Mouse (Mus musculus): ENCODE results near the gene Ephb1. TPM values are rescaled to one million over a fixed set of nuclear protein-coding genes. Genes with fewer than 3 reads are reported as not detected.

Gene Ephb1
- polyA plus RNA-seq, 1 experiment from 2014 or later = 5.1 TPM

DNA sequence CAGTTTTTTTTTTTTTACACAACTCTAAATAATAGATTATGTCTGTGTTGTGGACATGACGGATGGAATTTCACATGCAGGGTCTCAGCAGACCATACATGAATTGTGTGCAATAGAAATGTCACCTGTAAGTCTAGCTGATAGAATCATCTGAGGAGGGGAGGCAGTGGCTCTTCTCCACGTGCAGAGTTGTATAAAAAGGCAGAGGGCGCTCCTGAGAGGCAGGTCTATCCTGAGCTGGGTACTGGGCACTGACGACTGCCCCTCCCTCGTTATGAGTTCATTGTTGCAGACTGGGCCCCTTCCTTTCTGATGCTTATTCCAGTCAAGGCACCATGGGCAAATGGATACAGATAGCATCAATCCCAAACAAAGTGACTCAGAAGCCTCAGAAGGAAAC lies 318.4 kb downstream of the Ephb1 start:
- H3K27me3 ChIP-seq (replicated peaks; ENCODE audit: control insufficient read depth, insufficient read depth, low read length) = no peaks in the 10 kb centered on the region
- H3K4me3 ChIP-seq (ENCODE audit: low read length) = no peak overlapping the region
- no peak for ATAC-seq
- H3K9ac ChIP-seq (ENCODE audit: low read depth, low read length) = no peak overlapping the region
- no peaks in the 10 kb centered on the region for H3K36me3 ChIP-seq (ENCODE audit: control insufficient read depth, insufficient read depth, low read length)
- WGBS = 65% methylated on average over 5 of the region's 5 CpGs
- H3K27ac ChIP-seq (ENCODE audit: low read length) = no peak overlapping the region
- no peaks in the 10 kb centered on the region for H3K9me3 ChIP-seq (ENCODE audit: control insufficient read depth, low read length)
- no peak overlapping the region for H3K4me2 ChIP-seq (ENCODE audit: low read depth, low read length)
- no peaks in the 10 kb centered on the region for H3K4me1 ChIP-seq (ENCODE audit: control insufficient read depth, insufficient read depth, low read length)

DNA sequence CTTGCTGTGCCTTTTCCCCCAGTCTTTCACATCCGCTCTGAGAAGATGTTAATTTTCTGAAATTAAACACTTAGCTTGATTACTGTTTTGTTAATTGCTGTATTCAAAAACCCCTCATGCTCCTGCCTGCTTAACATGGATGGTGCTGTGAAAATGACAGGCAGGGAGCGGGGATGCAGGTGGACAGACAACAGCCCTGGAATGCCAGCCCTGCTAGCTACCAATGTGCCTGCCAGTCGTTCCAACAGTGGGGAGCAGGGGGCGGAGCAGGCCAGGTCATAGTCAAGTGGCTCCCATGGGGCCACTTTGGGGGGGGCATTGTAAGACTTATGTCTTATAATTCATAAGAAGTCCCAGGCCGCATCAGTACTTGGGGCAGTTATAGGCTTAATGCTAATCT lies 321.3 kb downstream of the Ephb1 start:
- Histone ChIP-seq H3K4me2 (ENCODE audit: low read depth, low read length) (no peak overlapping the region), H3K4me3 (ENCODE audit: low read length) (no peak overlapping the region), H3K27me3 (replicated peaks; ENCODE audit: control insufficient read depth, insufficient read depth, low read length) (no peaks in the 10 kb centered on the region), H3K36me3 (ENCODE audit: control insufficient read depth, insufficient read depth, low read length) (no peaks in the 10 kb centered on the region), H3K9ac (ENCODE audit: low read depth, low read length) (no peak overlapping the region), H3K9me3 (ENCODE audit: control insufficient read depth, low read length) (no peaks in the 10 kb centered on the region), H3K27ac (ENCODE audit: low read length) (no peak overlapping the region), H3K4me1 (ENCODE audit: control insufficient read depth, insufficient read depth, low read length) (no peaks in the 10 kb centered on the region)
- ATAC-seq = no peak
- 80% methylated on average over 5 of the region's 5 CpGs for WGBS

DNA sequence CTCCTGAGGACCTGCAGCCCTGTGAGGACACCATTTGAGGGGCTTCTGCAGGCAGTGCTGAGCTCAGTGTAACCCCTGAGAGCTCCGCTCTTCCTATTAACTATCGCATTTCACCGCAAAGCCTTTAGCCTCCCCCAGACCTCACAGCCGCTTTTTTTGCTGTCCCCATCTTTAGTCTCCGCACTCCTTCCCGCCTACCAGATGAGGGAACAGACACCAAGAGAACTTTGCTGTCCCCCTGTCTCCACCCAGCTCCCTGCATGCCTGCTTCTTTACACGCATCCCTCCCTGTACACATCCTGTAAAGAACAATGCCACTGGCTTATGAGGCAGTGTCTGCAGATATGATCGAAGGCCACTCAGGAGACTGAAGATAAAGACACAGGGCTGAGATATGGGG lies 322.1 kb downstream of the Ephb1 start:
- H3K27ac ChIP-seq (ENCODE audit: low read length) = no peak overlapping the region
- H3K27me3 ChIP-seq (replicated peaks; ENCODE audit: control insufficient read depth, insufficient read depth, low read length) = no peaks in the 10 kb centered on the region
- H3K9me3 ChIP-seq (ENCODE audit: control insufficient read depth, low read length) = no peaks in the 10 kb centered on the region
- no peaks in the 10 kb centered on the region for H3K4me1 ChIP-seq (ENCODE audit: control insufficient read depth, insufficient read depth, low read length)
- no peak for ATAC-seq
- H3K9ac ChIP-seq (ENCODE audit: low read depth, low read length) = no peak overlapping the region
- no peak overlapping the region for H3K4me2 ChIP-seq (ENCODE audit: low read depth, low read length)
- no peaks in the 10 kb centered on the region for H3K36me3 ChIP-seq (ENCODE audit: control insufficient read depth, insufficient read depth, low read length)
- no peak overlapping the region for H3K4me3 ChIP-seq (ENCODE audit: low read length)
- WGBS = 73% methylated on average over 8 of the region's 8 CpGs

GRCm38 (mm10) chr9:102029661-102030060 lies 324.8 kb downstream of the Ephb1 start:
- H3K9ac ChIP-seq (ENCODE audit: low read depth, low read length) = no peak overlapping the region
- no peaks in the 10 kb centered on the region for H3K4me1 ChIP-seq (ENCODE audit: control insufficient read depth, insufficient read depth, low read length)
- no peaks in the 10 kb centered on the region for H3K36me3 ChIP-seq (ENCODE audit: control insufficient read depth, insufficient read depth, low read length)
- no peaks in the 10 kb centered on the region for H3K9me3 ChIP-seq (ENCODE audit: control insufficient read depth, low read length)
- ATAC-seq = no peak
- H3K4me3 ChIP-seq (ENCODE audit: low read length) = no peak overlapping the region
- no peak overlapping the region for H3K4me2 ChIP-seq (ENCODE audit: low read depth, low read length)
- H3K27me3 ChIP-seq (replicated peaks; ENCODE audit: control insufficient read depth, insufficient read depth, low read length) = no peaks in the 10 kb centered on the region
- no peak overlapping the region for H3K27ac ChIP-seq (ENCODE audit: low read length)
- 79% methylated on average over 7 of the region's 7 CpGs for WGBS

- H3K9me3 ChIP-seq (ENCODE audit: control insufficient read depth, low read length) = no peaks in the 10 kb centered on the region
- H3K27me3 ChIP-seq (replicated peaks; ENCODE audit: control insufficient read depth, insufficient read depth, low read length) = no peaks in the 10 kb centered on the region
- WGBS = 68% methylated on average over 2 of the region's 2 CpGs
Observed at GRCm38 (mm10) chr9:102026136-102026535, 328.4 kb downstream of the Ephb1 start.

DNA sequence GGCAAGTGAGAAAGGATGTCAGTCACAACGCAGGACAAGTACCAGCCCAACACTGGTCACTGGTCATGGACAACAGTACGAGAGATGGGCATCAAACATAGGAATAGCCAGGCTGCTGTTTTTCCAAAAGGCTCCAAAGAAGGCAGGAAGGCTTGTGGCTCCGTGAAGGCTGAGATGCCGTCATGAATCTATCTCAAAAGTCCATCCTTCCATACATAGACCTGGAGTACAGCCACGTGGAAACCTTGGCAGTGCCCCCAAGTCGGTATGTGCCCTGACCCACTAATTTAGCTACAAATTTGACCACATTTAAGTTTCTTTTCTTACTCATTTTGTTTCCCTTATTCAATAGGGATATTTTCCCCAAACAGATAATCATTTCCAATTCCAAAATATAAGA lies 329.4 kb downstream of the Ephb1 start:
- no peak overlapping the region for H3K4me3 ChIP-seq (ENCODE audit: low read length)
- H3K9me3 ChIP-seq (ENCODE audit: control insufficient read depth, low read length) = peaks cover 2% of the 10 kb centered on the region; the same call in 1 of the 2 replicates
- WGBS = 84% methylated on average over 6 of the region's 6 CpGs
- no peaks in the 10 kb centered on the region for H3K4me1 ChIP-seq (ENCODE audit: control insufficient read depth, insufficient read depth, low read length)
- no peak overlapping the region for H3K4me2 ChIP-seq (ENCODE audit: low read depth, low read length)
- H3K36me3 ChIP-seq (ENCODE audit: control insufficient read depth, insufficient read depth, low read length) = no peaks in the 10 kb centered on the region
- no peak for ATAC-seq
- no peak overlapping the region for H3K9ac ChIP-seq (ENCODE audit: low read depth, low read length)
- no peaks in the 10 kb centered on the region for H3K27me3 ChIP-seq (replicated peaks; ENCODE audit: control insufficient read depth, insufficient read depth, low read length)
- H3K27ac ChIP-seq (ENCODE audit: low read length) = no peak overlapping the region

More at GRCm38 (mm10) chr9:102026136-102026535, 328.4 kb downstream of the Ephb1 start:
- Histone ChIP-seq H3K27ac (ENCODE audit: low read length) (no peak overlapping the region), H3K36me3 (ENCODE audit: control insufficient read depth, insufficient read depth, low read length) (no peaks in the 10 kb centered on the region), H3K4me3 (ENCODE audit: low read length) (no peak overlapping the region), H3K4me1 (ENCODE audit: control insufficient read depth, insufficient read depth, low read length) (no peaks in the 10 kb centered on the region), H3K9ac (ENCODE audit: low read depth, low read length) (no peak overlapping the region), H3K4me2 (ENCODE audit: low read depth, low read length) (no peak overlapping the region)
- ATAC-seq = no peak

DNA sequence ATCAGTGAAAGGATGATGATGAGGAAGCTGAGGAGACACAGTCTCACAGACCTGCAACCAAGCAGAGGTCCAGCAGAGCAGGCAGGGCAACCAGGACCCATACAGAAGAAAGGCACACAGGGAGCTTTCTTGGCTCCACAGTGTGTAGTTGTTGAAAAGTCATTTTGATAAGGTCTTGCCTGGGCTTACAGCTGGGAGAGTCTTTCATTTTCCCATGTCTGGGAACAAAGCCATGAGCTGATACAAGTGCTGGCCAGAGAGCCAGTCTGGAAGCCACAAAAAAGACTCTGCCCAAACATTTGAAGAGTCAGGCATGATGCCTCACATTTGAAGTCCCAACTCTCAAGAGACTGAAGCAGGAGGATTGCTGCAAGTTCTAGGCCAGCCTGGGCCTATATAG lies 339.0 kb downstream of the Ephb1 start:
- H3K4me2 ChIP-seq (ENCODE audit: low read depth, low read length) = no peak overlapping the region
- no peaks in the 10 kb centered on the region for H3K27me3 ChIP-seq (replicated peaks; ENCODE audit: control insufficient read depth, insufficient read depth, low read length)
- peaks cover 6% of the 10 kb centered on the region; the same call in 1 of the 2 replicates for H3K9me3 ChIP-seq (ENCODE audit: control insufficient read depth, low read length)
- no peak overlapping the region for H3K9ac ChIP-seq (ENCODE audit: low read depth, low read length)
- no peak for ATAC-seq
- no peak overlapping the region for H3K4me3 ChIP-seq (ENCODE audit: low read length)
- H3K4me1 ChIP-seq (ENCODE audit: control insufficient read depth, insufficient read depth, low read length) = no peaks in the 10 kb centered on the region
- H3K36me3 ChIP-seq (ENCODE audit: control insufficient read depth, insufficient read depth, low read length) = no peaks in the 10 kb centered on the region
- H3K27ac ChIP-seq (ENCODE audit: low read length) = no peak overlapping the region

- 86% methylated on average over 10 of the region's 10 CpGs for WGBS
- Histone ChIP-seq H3K4me2 (ENCODE audit: low read depth, low read length) (no peak overlapping the region), H3K36me3 (ENCODE audit: control insufficient read depth, insufficient read depth, low read length) (no peaks in the 10 kb centered on the region), H3K4me1 (ENCODE audit: control insufficient read depth, insufficient read depth, low read length) (no peaks in the 10 kb centered on the region), H3K9ac (ENCODE audit: low read depth, low read length) (no peak overlapping the region), H3K27ac (ENCODE audit: low read length) (no peak overlapping the region), H3K27me3 (replicated peaks; ENCODE audit: control insufficient read depth, insufficient read depth, low read length) (no peaks in the 10 kb centered on the region), H3K4me3 (ENCODE audit: low read length) (no peak overlapping the region), H3K9me3 (ENCODE audit: control insufficient read depth, low read length) (no peaks in the 10 kb centered on the region)
- ATAC-seq = no peak
Observed at GRCm38 (mm10) chr9:102007706-102008105, 346.8 kb downstream of the Ephb1 start.

GRCm38 (mm10) chr9:102006539-102006938 lies 348.0 kb downstream of the Ephb1 start:
- 59% methylated on average over 2 of the region's 2 CpGs for WGBS
- Histone ChIP-seq H3K36me3 (ENCODE audit: control insufficient read depth, insufficient read depth, low read length) (no peaks in the 10 kb centered on the region), H3K4me1 (ENCODE audit: control insufficient read depth, insufficient read depth, low read length) (no peaks in the 10 kb centered on the region), H3K4me3 (ENCODE audit: low read length) (no peak overlapping the region), H3K9me3 (ENCODE audit: control insufficient read depth, low read length) (no peaks in the 10 kb centered on the region), H3K27me3 (replicated peaks; ENCODE audit: control insufficient read depth, insufficient read depth, low read length) (no peaks in the 10 kb centered on the region), H3K4me2 (ENCODE audit: low read depth, low read length) (no peak overlapping the region), H3K27ac (ENCODE audit: low read length) (no peak overlapping the region), H3K9ac (ENCODE audit: low read depth, low read length) (no peak overlapping the region)
- ATAC-seq = no peak

GRCm38 (mm10) chr9:102002920-102003319 lies 351.6 kb downstream of the Ephb1 start:
- H3K36me3 ChIP-seq (ENCODE audit: control insufficient read depth, insufficient read depth, low read length) = no peaks in the 10 kb centered on the region
- H3K4me3 ChIP-seq (ENCODE audit: low read length) = no peak overlapping the region
- H3K9ac ChIP-seq (ENCODE audit: low read depth, low read length) = no peak overlapping the region
- no peak for ATAC-seq
- WGBS = 41% methylated on average over 5 of the region's 5 CpGs
- H3K27ac ChIP-seq (ENCODE audit: low read length) = no peak overlapping the region
- no peaks in the 10 kb centered on the region for H3K9me3 ChIP-seq (ENCODE audit: control insufficient read depth, low read length)
- no peaks in the 10 kb centered on the region for H3K4me1 ChIP-seq (ENCODE audit: control insufficient read depth, insufficient read depth, low read length)
- H3K27me3 ChIP-seq (replicated peaks; ENCODE audit: control insufficient read depth, insufficient read depth, low read length) = no peaks in the 10 kb centered on the region
- H3K4me2 ChIP-seq (ENCODE audit: low read depth, low read length) = no peak overlapping the region

Measured in intestine, embryonic 16.5 days (tissue).